Mouse (Mus musculus) neutrophil, adult 59 days (primary cell): Measurements from ENCODE around the gene Dyrk1b. TPM values are rescaled to one million over a fixed set of nuclear protein-coding genes. Genes with fewer than 3 reads are reported as not detected.

Experiments used
- total RNA-seq, 2 experiments: library from RNA; stranded (reverse); gene quantifications; 1 replicate in 1 of 2; 2 replicates in 1 of 2; pipeline ENCODE4 v1.2.4; 2023

The Dyrk1b gene
- 10 to 100 TPM; 13.9 to 15.7 TPM for total RNA-seq

GRCm38 (mm10) chr7:28179228-28179627 is at the start of gene Dyrk1b:
Dyrk1b (plus strand) TSS chr7:28179469.

GRCm38 (mm10) chr7:28169489-28170422 is 9.5 kb upstream of the Dyrk1b start, which contains the start of gene Fbl:
Fbl (plus strand) TSS chr7:28169710.

Other genes with a start within 250 kb of the Dyrk1b start
- gene Zfp780b, start 200.3 kb upstream of the Dyrk1b start, total RNA-seq: 1 to 10 TPM; 4.6 to 5.3 TPM
- gene Zfp850, start 165.4 kb upstream of the Dyrk1b start, total RNA-seq: 1 to 10 TPM; 1.3 to 1.5 TPM
- 10 to 100 TPM; 64.9 to 84.1 TPM for gene Psmc4, start 129.4 kb upstream of the Dyrk1b start, total RNA-seq
- not detected for gene Fcgbp, start 108.2 kb upstream of the Dyrk1b start, total RNA-seq
- not detected for gene 9530053A07Rik, start 50.0 kb upstream of the Dyrk1b start, total RNA-seq
- 10 to 100 TPM; 62.5 to 81.4 TPM for gene Fbl, start 9.8 kb upstream of the Dyrk1b start, total RNA-seq
- 1 to 10 TPM; 1.4 to 1.8 TPM for gene Eid2, start 88.4 kb downstream of the Dyrk1b start, total RNA-seq
- gene Eid2b, start 98.3 kb downstream of the Dyrk1b start, total RNA-seq: 1 to 10 TPM; 4.3 to 5.0 TPM
- gene Selenov, start 111.7 kb downstream of the Dyrk1b start, total RNA-seq: not detected
- not detected for gene Dll3, start 122.8 kb downstream of the Dyrk1b start, total RNA-seq
- gene Timm50, start 132.6 kb downstream of the Dyrk1b start, total RNA-seq: 10 to 100 TPM; 27.4 to 29.6 TPM
- gene Supt5, start 159.3 kb downstream of the Dyrk1b start, total RNA-seq: 10 to 100 TPM; 70.9 to 78.0 TPM
- 1,000 to 10,000 TPM; 1,016 to 1,191 TPM for gene Rps16, start 171.2 kb downstream of the Dyrk1b start, total RNA-seq
- 10 to 100 TPM; 22.3 to 30.8 TPM for gene Plekhg2, start 193.1 kb downstream of the Dyrk1b start, total RNA-seq
- gene Zfp36, start 200.8 kb downstream of the Dyrk1b start, total RNA-seq: 1,000 to 10,000 TPM; 1,188 to 1,652 TPM
- gene Med29, start 213.2 kb downstream of the Dyrk1b start, total RNA-seq: 10 to 100 TPM in 1 of 2 experiments, 1 to 10 TPM in 1; 7.2 to 10.1 TPM
- 10 to 100 TPM; 62.9 to 73.5 TPM for gene Paf1, start 213.5 kb downstream of the Dyrk1b start, total RNA-seq